Mouse (Mus musculus) heart, postnatal 0 days (tissue): Measurements from ENCODE around the gene Mlh1.

ENCODE experiments used
- CTCF ChIP-seq: IDR thresholded peaks from 2 replicates; pipeline ENCODE4 v1.5.1; 2016; ENCODE audit warnings: antibody characterized with exemption, control low read depth, low read depth
- EP300 ChIP-seq: IDR thresholded peaks from 2 replicates; pipeline ENCODE4 v1.6.1; 2016; ENCODE audit warnings: antibody characterized with exemption, low read depth

GRCm38 (mm10) chr9:111239821-111240220 is 31.8 kb downstream of the Mlh1 start:
- TF ChIP-seq CTCF: no peak
- TF ChIP-seq EP300: no peak
